Mouse (Mus musculus): ENCODE measurements at regions not wholly inside any gene's neighbourhood (a gene's known extent, or its start where the extent isn't known, plus 50 kb on each side); places are given as distances from the start of the nearest gene placed in this dataset.
A peak's percentile ranks its signal among the peaks of the same experiment; 100 is the strongest.

GRCm38 (mm10) chr15:97572639-97573038, 133.0 kb downstream of the Rpap3 start:
- DNase-seq = no peak

DNA sequence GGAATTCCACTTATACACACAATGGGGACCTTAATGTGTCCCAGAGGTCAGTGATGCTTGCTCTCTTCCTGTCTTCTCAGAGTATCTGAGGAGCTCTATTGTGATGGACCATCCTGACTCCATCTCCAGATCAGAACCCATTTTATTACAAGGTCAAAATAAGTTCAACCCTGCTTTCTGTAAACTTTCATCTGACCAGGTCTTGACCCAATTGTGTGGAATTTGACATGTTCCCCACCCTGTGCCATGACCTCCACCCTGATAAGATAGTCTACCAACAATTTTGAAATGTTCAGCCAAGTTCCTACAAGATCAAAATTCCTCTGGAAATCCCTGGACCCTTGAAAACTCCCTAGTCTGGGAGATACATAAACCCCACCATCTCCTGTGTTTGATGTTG, 133.7 kb downstream of the Rpap3 start:
- no peak for DNase-seq

DNA sequence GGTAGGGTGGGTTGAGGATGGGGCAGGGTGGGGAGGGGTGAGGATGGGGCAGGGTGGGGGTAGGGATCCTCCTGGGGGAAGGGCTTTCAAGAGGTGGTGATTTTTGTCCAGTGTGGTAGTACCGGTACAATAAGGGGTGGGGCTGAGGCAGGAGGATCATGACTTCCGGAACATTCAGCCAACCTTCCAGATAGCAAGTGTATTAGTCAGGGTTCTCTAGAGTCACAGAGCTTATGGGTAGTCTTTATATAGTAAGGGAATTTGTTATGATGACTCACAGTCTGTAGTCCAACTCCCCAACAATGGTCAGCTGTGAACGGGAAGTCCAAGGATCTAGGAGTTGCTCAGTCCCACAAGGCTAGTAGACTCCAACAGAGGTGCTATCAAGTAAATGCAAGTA, 145.5 kb downstream of the Rpap3 start:
- DNase-seq = no peak

DNA sequence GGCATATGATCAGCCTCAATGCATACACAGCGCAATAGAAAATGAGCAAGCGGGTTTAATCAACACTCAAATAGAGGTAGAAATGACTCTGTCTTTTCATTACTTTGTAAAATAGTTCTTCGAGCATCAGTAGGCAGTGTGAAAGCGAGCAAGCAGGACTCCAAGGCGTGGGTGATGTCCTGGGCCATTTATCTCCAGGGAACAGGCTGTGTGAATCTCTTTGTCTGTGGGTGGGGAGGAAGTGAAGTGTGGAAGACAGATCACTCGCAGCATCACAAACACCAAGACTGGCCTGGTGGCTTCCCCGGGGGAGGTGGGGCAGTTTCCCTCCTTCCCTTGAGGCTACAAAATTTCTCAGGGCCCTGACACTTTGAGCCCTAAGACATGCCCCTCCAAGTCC, 146.9 kb downstream of the Rpap3 start:
- DNase-seq = no peak

DNA sequence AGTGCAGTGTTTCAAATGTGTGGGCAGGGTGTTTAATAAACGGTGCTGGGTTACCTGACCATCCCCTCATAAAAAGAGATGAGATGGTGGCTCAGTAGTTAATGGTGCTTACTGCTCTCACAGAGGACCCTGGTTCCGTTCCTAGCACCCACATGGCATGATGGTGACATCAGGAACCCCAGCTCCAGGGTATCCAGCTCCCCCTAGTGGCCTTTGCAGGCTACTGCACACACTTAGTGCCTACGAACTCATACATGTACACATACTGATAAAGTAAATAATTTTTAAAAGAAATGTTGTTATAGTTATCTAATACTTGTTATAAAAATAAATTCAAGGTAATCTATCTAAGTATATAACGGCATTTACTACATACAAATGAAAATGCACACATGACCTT, 157.3 kb downstream of the Rpap3 start:
- no peak for DNase-seq

- DNase-seq = no peak
These were observed 160.6 kb downstream of the Rpap3 start for GRCm38 (mm10) chr15:97545034-97545433.

DNA sequence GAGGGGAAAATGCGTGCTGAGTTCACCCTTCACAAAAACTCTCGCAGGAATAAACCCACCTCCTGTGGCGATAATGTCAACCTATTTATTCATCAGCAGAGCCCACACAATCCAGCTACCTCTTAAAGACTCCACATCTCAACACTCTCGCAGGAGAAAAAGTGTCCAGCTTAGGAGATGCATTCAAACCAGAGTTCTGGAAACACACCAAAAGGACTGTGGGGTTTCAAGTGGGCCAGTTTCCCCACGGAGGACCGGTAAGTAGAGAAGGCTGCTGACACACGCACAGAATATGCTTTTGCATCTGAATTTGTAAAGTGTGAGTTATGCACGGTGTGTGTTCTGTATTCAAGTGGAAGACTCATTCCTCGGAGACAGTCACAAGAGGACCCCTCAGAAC, 164.0 kb downstream of the Rpap3 start:
- no peak for DNase-seq

- DNase-seq = no peak
These were observed 169.5 kb downstream of the Rpap3 start for GRCm38 (mm10) chr15:97536145-97536544.

GRCm38 (mm10) chr15:97534878-97535277, 170.7 kb downstream of the Rpap3 start:
- DNase-seq = no peak

DNA sequence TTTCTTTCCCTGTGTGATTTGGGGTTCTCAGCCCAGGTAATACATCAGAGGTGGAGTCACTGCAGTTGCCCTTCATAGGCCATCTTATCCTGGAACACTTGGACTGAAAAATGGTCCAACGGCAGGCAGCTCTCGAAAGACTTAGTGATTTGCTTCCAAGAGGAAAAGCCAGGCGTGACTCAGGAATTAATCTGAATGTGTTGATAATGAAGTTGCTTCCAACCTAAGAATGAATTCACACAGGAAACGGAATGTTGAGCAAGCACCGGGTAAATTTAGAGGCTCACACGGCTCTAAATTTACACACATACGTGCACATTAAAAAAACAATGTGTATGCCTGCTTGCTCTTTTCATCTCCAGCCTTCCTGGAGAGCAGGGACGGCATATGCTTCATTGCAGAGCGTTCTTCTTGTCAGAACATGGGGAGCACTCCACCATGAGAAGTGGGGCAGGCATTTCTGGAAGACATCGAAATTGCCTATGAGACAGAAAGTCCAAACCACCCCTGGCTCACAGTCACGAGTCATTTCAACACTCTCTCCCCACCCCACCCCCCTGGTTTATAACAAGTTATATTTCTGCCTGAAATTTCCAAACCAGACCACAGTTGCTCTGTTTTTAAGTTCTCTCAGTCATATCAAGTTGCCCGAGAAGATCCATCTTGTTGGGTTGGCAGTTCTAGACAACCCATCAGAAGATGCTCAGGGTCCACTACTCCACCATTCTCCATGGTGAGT, 171.9 kb downstream of the Rpap3 start:
- DNase-seq = no peak

DNA sequence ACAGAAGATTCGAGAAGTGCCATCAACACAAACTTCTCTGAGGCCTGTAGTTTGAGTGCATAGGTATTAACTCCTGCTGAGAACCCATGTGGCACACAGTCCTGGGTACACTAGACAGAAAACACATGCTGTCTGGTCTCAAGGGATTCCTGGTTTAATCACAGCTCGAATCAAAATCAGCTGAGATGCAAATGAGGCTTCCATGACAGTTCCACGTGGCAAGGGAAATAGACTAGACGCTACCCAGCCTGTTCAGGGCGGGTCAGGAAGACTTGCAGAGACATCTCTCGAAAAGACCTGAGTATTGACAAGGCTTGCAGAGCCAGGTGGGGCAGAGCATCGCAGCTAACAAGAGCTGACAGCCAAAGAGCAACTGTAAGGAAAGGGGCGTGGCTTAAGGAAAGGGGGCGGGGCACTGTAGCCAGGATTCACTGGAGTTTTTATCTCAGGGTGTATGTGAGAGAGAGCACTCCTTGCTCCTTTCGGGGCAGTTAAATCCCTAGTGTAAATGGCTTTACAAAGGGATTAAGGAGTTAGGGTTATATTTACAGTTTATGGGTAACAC, 173.2 kb downstream of the Rpap3 start:
- DNase-seq = no peak

DNA sequence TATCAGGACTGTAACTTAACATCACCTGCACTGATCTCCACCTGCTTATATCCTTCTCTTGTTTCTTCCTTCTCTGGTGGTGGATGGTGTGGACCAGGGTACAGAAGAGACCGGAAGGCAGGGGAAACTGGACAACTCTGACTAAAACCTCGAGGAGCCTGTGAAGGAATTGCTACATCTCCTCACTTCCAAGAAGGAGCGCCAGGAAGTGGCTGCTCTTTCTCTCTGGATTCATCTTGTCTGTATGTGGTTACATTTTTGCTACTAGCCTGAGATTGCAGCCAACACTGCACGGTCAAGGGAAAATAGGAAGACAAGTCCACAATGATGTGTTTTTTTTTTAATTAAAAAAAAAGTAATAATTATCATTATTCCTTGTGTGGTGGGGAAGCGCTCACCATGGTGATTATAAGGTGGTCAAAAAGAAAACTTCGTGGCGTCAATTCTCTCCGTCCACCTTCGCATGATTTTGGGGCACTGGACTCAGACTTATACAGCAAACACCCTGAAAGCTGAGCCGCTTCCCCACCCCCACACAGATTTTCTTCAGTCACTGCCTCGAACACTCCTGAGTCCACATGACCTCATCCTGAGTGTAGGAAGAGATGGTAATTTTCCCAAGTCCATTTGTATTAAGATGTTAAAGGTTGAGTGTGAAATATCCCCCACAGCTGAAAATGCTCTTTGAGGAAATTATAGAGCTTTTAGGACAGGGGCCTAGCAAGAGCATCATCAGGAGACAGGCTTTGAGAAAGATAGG, 177.2 kb downstream of the Rpap3 start:
- DNase-seq = no peak

GRCm38 (mm10) chr15:97520395-97520794, 185.2 kb downstream of the Rpap3 start:
- no peak for DNase-seq

DNA sequence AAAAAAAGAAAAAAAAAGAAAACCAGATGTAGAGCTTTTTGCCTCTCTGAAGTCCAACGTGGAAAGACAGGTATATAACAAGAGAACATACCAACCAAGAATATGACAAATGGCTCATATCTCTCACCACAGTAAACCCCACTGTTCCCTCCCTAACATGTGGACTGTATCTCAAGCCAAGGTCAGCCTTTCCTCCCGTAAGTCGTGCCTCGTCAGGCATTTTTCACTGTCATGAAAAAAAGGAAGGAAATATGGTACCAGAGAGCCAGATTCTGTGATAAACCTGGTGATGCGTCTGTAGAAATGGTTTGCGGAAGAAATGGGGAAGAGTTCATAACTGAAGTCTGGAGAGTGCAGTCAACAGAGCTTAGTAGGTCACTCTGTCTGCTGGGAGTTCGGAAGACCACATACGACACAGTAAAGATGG, 185.7 kb downstream of the Rpap3 start:
- no peak for DNase-seq

DNA sequence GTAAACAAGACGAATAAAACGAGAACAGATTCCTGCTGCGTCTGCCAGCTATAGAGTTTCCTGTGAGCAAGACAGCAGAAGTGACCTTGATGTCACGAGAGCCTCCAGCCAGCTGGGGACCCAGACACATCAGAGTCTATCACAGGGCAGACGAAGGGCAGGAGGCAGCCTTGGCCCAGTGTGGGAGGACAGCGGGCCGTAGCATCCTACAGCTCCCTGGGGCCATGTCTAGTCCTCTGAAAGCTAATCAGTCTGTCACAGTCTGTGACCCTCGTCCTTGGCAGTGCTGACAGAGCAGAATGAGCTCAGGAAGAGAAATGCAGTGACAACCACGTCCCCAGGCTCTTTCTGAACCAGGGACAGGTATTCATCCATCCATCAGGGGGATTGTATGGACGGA, 187.7 kb downstream of the Rpap3 start:
- DNase-seq = no peak

DNA sequence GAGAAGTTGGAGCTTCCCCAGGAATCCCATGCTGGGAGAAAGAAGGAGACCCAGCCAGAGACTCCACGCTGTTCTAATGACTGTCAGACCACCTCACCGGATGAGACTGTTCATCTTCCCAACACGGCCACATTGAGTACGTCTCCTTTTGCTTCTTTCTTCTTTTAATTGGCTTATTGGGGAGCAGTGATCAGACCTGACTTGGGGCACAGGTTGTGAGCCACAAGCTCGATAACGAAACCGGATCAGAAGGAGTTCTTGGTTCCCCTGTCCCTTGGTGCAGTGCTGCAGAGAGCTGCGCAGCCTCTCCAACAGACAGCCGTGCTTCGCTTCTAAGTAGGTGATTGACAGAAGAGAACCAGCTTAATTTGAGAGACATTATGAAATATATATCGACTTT, 188.4 kb downstream of the Rpap3 start:
- DNase-seq = no peak

DNA sequence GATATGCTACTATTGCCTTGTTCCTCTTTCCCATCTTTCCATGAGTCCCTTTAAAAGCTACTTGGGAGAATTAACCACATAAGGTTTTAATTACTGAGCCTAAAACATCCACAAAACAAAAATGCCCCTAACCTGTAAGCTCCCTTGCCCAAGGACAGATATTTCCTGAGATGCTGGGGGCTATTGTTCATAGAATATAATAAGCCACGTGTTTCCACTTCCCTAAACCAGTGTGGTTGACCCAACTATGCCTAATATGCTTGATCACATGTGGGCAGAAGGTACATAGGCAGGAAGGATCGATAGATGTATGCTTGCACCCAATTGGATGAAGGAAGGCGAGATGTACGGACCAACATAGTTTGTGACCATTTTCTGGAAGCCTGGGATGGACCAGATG, 189.9 kb downstream of the Rpap3 start:
- DNase-seq = no peak

GRCm38 (mm10) chr15:97507656-97508306, 197.8 kb downstream of the Rpap3 start:
- peak; percentile 63 for DNase-seq

DNA sequence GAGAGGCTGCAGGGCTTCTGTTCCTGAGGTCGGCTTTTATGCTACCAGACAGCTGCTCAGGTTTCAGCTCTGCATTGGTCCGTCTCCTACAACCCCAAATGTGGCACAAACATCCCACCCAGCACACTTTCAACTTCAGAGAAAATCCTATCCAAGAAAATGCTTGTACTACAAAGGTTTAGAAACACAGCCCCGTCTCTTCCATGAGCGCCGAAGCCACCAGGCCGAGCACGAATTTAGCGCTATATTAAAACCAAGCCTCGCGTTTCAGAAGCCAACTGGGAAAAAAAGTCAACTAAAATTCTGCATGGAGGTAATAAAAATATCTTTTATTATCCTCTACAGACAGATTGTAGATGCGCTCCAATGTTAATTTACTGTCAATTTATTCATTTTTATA, 198.4 kb downstream of the Rpap3 start:
- no peak for DNase-seq

GRCm38 (mm10) chr15:97505715-97506114, 199.9 kb downstream of the Rpap3 start:
- DNase-seq = peak; percentile 48

GRCm38 (mm10) chr15:97504325-97504724, 201.3 kb downstream of the Rpap3 start:
- no peak for DNase-seq

- no peak for DNase-seq
These were observed 203.6 kb downstream of the Rpap3 start for GRCm38 (mm10) chr15:97502056-97502455.

- no peak for DNase-seq
These were observed 204.2 kb downstream of the Rpap3 start for GRCm38 (mm10) chr15:97501420-97501819.
